ENCODE assay signal across 17 mouse cellular contexts in genomic region chr9:75511236-75511939, GRCm38 (mm10). TPM values are rescaled to one million over a fixed set of nuclear protein-coding genes. Genes with fewer than 3 reads are reported as not detected.
DNase-seq lines count a peak whose midpoint lies in the region; ATAC-seq and TF ChIP-seq lines count a peak whose summit lies in the region.
"Had no signal": no experiment of that assay in that cellular context is flagged by ENCODE, and none has a peak within 500 bp of the region (broad histone marks: within the 10 kb centered on the region; RNA-seq: fewer than 3 reads in every experiment).

No protein-coding gene starts in this region.

- DNase-seq in cerebellum, postnatal 10 days: peak; percentile 62 to 74
- DNase-seq in cerebellum, adult 11 months: no peak
- peak; percentile 57 for DNase-seq in midbrain, postnatal 0 days (ENCODE audit: low spot score)
- no peak for DNase-seq in midbrain, embryonic 10.5 days (ENCODE audit: low spot score)
- DNase-seq in cerebellum, postnatal 14 days: peak; percentile 53 to 58
- DNase-seq in hindbrain, postnatal 0 days (ENCODE audit: low spot score): peak; percentile 67
- no peak for DNase-seq in left cerebral cortex, adult 18-20 months (ENCODE audit: low spot score in 2 of 2)
- no peak for DNase-seq in embryo, embryonic 9.5 days (ENCODE audit: extremely low spot score)
- DNase-seq: adrenal gland, postnatal 36 days; B cell, adult 2 months; lung, postnatal 14 days; right cerebral cortex, postnatal 4 days; thymus, adult 2 months had no signal

- no peak for ATAC-seq in midbrain, postnatal 0 days (ENCODE audit: low FRiP score)
- ATAC-seq in hindbrain, postnatal 0 days: no peak
- ATAC-seq: inflammation-experienced regulatory T-cells, adult 6 months had no signal

- no peak overlapping the region for H3K27ac ChIP-seq in midbrain, postnatal 0 days (ENCODE audit: low read depth, low read length)
- no peak overlapping the region for H3K27ac ChIP-seq in midbrain, embryonic 10.5 days (replicated peaks)
- H3K27ac ChIP-seq in hindbrain, postnatal 0 days: peak overlapping the region; percentile 22; the same call in 1 of the 2 replicates
- H3K27ac ChIP-seq: heart, embryonic 15.5 days; liver, embryonic 15.5 days; neural tube, embryonic 12.5 days had no signal

- H3K36me3 ChIP-seq in midbrain, postnatal 0 days (ENCODE audit: insufficient read depth, low read length): peaks cover 23% of the 10 kb centered on the region
- peaks cover 78% of the 10 kb centered on the region for H3K36me3 ChIP-seq in midbrain, embryonic 10.5 days
- H3K36me3 ChIP-seq in hindbrain, postnatal 0 days (ENCODE audit: insufficient read depth, low read length): peaks cover 19% of the 10 kb centered on the region; the same call in 1 of the 2 replicates

- 69% methylated on average over 8 of the region's 8 CpGs for WGBS in midbrain, postnatal 0 days
- WGBS in midbrain, embryonic 10.5 days: 89% methylated on average over 8 of the region's 8 CpGs
- 51% methylated on average over 8 of the region's 8 CpGs for WGBS in hindbrain, postnatal 0 days

- no peak overlapping the region for H3K4me2 ChIP-seq in midbrain, postnatal 0 days (ENCODE audit: low read depth, low read length, poor library complexity, severe bottlenecking)
- no peak overlapping the region for H3K4me2 ChIP-seq in hindbrain, postnatal 0 days (ENCODE audit: low read depth, low read length)
- H3K4me2 ChIP-seq: heart, embryonic 15.5 days; liver, embryonic 15.5 days; neural tube, embryonic 12.5 days had no signal

- H3K4me1 ChIP-seq in midbrain, postnatal 0 days (ENCODE audit: insufficient read depth, low read length): no peaks in the 10 kb centered on the region
- H3K4me1 ChIP-seq in midbrain, embryonic 10.5 days: no peaks in the 10 kb centered on the region
- H3K4me1 ChIP-seq in hindbrain, postnatal 0 days (ENCODE audit: insufficient read depth, low read length): no peaks in the 10 kb centered on the region
- H3K4me1 ChIP-seq: heart, embryonic 15.5 days; liver, embryonic 15.5 days; neural tube, embryonic 12.5 days had no signal

- H3K4me3 ChIP-seq in midbrain, postnatal 0 days (ENCODE audit: low read depth, low read length): no peak overlapping the region
- no peak overlapping the region for H3K4me3 ChIP-seq in midbrain, embryonic 10.5 days
- H3K4me3 ChIP-seq in hindbrain, postnatal 0 days (ENCODE audit: low read length): no peak overlapping the region
- H3K4me3 ChIP-seq: heart, embryonic 15.5 days; liver, embryonic 15.5 days; neural tube, embryonic 12.5 days had no signal

- H3K27me3 ChIP-seq in midbrain, postnatal 0 days (ENCODE audit: insufficient read depth, low read length): no peaks in the 10 kb centered on the region
- H3K27me3 ChIP-seq in midbrain, embryonic 10.5 days (ENCODE audit: low read depth, poor library complexity, severe bottlenecking): no peaks in the 10 kb centered on the region
- no peaks in the 10 kb centered on the region for H3K27me3 ChIP-seq in hindbrain, postnatal 0 days (ENCODE audit: insufficient read depth, low read length)
- H3K27me3 ChIP-seq: heart, embryonic 15.5 days; liver, embryonic 15.5 days; neural tube, embryonic 12.5 days had no signal

- no peak for TF ChIP-seq CTCF in midbrain, postnatal 0 days (IDR thresholded peaks at IDR 0.05)
- no peak for TF ChIP-seq CTCF in hindbrain, postnatal 0 days (IDR thresholded peaks at IDR 0.05; ENCODE audit: low read depth)

- H3K9me3 ChIP-seq in midbrain, postnatal 0 days (ENCODE audit: low read length): no peaks in the 10 kb centered on the region
- no peaks in the 10 kb centered on the region for H3K9me3 ChIP-seq in midbrain, embryonic 10.5 days (replicated peaks)
- H3K9me3 ChIP-seq in hindbrain, postnatal 0 days (ENCODE audit: low read length): no peaks in the 10 kb centered on the region
- H3K9me3 ChIP-seq: heart, embryonic 15.5 days; liver, embryonic 15.5 days; neural tube, embryonic 12.5 days had no signal

- H3K9ac ChIP-seq in midbrain, postnatal 0 days (replicated peaks; ENCODE audit: low read length, poor library complexity, severe bottlenecking): no peak overlapping the region
- no peak overlapping the region for H3K9ac ChIP-seq in hindbrain, postnatal 0 days (replicated peaks; ENCODE audit: low read length)
- H3K9ac ChIP-seq: heart, embryonic 15.5 days; liver, embryonic 15.5 days; neural tube, embryonic 12.5 days had no signal

RNA-seq across cellular contexts. Expression of gene Tmod3, which starts 48.1 kb away (rescaled TPM):
- 35.8 and 45.4 TPM in 2 replicates for total RNA-seq in midbrain, postnatal 0 days (2014; rRNA removed)
- 64.0 and 65.5 TPM in 2 replicates for polyA plus RNA-seq in midbrain, postnatal 0 days (2015; fragmentation: Nextera tagmentation; extraction: Ambion mirVana)
- polyA plus RNA-seq in midbrain, embryonic 10.5 days (2016; fragmentation: Nextera tagmentation; extraction: Ambion mirVana): 90.8 and 95.5 TPM in 2 replicates
- total RNA-seq in hindbrain, postnatal 0 days (2014; rRNA removed): 33.5 and 36.6 TPM in 2 replicates
- polyA plus RNA-seq in hindbrain, postnatal 0 days (2015; fragmentation: Nextera tagmentation; extraction: Ambion mirVana): 70.7 and 76.5 TPM in 2 replicates
- 10 to 100 TPM; 43.1 to 54.8 TPM for total RNA-seq in left cerebral cortex, adult 18-20 months (2021)

Comparison
In these comparisons a context has a peak if more than half of its experiments do, and no peak if none do; other contexts are left out.
1. DNase-seq: peak in cerebellum, postnatal 10 days (2 of 2), midbrain, postnatal 0 days (single experiment), cerebellum, postnatal 14 days (2 of 2) and hindbrain, postnatal 0 days (single experiment); none in cerebellum, adult 11 months (single experiment), midbrain, embryonic 10.5 days (single experiment), left cerebral cortex, adult 18-20 months (0 of 2) and embryo, embryonic 9.5 days (single experiment).